Mouse (Mus musculus) erythroblast, embryonic 14.5 days (primary cell): ENCODE results near the gene Ddx55.

Source experiments
- GATA1 ChIP-seq: IDR thresholded peaks from 2 replicates; pipeline ENCODE4 v1.6.1; 2012; ENCODE audit warnings: low read length, inconsistent platforms, mixed read lengths
- TAL1 ChIP-seq: IDR thresholded peaks from 3 replicates; pipeline ENCODE4 v1.6.1; 2012; ENCODE audit warnings: low read length, inconsistent platforms, mixed read lengths

- TF ChIP-seq GATA1 (no peak), TAL1 (no peak)
These were observed 17.6 kb upstream of the Ddx55 start for GRCm38 (mm10) chr5:124535016-124535415.
